Mouse (Mus musculus) urinary bladder, postnatal 4 days (tissue): ENCODE measurements around the gene Stat1.

Experiments
- DNase-seq, 2 experiments: peaks; one replicate each; pipeline ENCODE4 v3.0.0; 2021 to 2022; ENCODE audit warnings: low spot score in 2 of 2

Stat1 gene

DNA sequence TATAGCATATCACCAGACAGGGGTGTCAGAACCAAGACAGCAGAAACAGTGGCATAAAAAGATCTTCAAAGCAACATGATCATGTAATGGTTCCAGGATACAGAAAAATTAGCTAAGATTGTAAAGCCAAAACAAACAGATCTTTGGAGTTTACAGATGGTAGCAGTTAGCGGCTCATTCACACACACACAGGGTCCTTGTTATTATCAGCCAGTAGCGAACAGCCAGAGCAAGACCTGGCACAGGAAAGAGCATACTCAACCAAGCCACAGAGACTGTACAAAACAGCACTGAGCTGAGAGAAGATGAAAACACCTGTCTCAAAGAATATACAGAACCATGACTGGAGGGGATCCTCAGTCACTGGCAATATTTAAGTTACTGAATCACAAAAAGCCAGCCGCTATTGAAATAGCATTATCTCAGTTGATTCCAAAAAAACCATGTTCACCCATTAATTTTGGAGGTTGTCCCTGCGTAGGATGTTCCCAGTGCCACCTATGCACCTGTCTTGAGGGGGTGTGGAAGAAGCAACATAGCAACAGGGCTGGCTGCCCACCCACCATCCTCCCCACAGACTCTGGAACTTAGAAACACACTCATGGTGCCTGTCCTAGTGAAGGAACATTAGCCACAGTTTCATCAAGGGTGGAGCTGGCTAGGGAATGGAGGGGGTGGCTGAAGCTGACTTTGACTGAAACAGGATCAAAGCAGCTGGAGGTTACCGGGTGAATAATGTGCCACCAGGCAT lies 44.6 kb downstream of the Stat1 start:
- no peak for DNase-seq

- DNase-seq, result no peak
Observed at GRCm38 (mm10) chr1:52166652-52167220, 47.5 kb downstream of the Stat1 start.

DNA sequence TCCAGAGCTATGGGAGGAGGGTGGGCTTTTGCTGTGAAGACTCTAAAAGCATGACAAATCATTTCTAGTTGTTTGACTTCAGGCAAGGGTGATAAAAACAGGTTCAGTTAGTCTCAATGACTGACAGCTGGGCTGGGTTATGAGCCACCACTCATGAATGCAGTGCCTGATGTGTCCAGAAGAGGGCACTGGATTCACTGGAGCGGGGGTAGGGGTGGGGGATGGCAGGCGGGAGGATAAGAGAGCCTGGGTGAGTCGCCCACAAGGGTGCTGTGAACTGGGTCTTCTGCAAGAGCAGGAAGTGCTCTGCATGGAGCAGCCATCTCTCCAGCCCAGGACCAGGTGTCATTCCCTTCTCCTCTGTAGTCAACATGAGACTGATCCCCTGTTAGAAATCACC lies 50.8 kb downstream of the Stat1 start:
- no peak for DNase-seq

DNA sequence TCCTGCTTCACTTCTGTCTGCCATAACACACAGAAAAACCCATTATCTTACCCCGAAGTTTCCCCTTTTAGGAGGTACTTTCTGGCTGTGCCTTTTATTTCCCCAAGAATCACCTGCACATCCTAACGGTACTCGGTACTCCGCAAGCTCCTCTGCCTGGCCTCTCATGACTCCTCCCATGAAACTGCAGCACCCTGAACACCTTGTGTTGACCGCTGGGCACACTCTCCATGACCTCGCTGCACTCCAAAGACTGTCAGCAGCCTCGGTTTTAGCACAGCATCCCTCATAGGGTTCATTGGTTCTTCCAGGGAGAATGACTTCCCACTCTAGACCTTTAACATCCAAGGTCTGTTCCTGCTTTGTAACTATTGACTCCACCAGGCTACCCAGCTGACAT lies 51.5 kb downstream of the Stat1 start:
- no peak for DNase-seq

GRCm38 (mm10) chr1:52171271-52171670 lies 52.0 kb downstream of the Stat1 start:
- DNase-seq, result no peak

DNA sequence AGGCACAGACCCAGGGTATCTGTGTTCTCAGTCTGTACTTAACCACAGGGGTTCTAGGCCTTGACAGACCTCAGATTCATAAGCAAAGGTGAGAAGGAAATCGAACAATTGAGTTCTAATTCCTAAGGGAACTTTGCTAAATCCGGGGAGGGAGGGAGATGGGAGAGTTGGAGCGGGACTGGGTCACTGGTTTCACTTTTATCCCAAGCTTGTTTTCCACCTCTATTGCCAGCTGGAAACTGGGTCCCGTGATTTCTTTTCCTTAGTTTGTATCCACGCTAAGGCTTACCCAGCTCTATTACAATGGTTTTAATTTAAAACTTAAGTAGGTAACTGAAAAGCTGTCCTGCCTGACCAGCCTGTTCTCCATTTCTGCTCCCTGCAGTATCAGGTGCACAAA lies 56.1 kb downstream of the Stat1 start:
- DNase-seq, result no peak

DNA sequence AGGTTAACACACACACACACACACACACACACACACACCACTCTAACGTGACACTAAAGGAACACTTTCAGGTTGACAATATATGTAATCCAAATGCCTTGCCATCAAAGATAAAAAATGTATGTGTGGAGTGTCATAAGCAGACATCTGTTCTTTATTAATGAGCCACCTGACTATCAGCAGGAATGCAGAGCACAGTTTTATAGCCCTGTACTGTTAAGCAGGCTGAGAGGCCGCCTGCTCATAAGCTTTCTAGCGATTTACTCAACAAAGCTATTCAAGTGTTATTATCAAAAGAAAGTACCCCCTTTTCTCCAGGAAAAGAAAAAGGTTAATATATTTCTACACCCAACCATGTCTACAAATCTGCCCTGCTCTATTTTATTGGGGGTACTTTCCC lies 56.7 kb downstream of the Stat1 start:
- DNase-seq, result no peak

DNA sequence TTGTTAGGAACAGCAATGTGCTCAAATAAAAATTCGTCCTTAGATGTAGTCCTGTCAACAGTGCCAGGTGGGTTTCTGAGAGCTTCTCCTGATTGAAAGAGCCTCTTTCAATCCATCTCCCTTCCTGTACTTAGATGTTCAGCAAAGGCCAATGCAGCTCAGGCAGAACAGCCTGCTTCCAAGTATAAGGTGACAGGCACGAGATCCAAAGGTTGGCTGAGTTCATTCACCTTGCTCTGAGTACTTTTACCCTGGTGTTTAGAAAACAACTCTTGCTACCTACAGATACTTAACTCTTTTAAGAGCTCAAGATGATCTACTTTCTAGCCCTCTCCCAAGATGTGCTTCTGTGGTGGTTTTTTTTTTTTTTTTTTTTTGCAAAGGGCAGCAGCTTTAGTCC lies 57.8 kb downstream of the Stat1 start:
- no peak for DNase-seq

DNA sequence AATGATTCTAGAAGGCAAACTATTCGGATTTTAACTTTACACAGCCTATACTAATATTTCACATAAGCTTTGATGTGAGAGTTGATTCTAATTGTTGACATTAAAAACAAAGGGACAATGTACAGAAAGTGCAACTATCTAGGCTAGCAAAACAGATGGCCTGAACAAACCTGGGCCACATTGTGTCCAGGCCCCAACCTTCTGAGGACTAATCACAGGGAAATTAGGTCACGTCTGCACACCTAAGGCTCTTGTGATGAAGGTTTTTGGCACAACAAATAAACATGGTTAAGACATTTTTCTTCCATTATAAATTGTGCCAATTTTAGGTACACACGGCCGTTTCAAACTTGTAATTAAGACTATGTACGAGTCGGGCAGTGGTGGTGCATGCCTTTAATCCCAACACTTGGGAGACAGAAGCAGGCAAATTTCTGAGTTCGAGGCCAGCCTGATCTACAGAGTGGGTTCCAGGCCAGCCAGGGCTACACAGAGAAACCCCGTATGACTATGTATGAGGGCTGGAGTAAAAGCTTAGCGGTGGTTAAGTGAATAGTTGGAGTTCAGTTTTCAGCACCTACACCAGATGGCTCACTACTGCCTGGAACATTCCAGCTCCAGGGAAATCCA lies 60.8 kb downstream of the Stat1 start:
- DNase-seq, result no peak

DNA sequence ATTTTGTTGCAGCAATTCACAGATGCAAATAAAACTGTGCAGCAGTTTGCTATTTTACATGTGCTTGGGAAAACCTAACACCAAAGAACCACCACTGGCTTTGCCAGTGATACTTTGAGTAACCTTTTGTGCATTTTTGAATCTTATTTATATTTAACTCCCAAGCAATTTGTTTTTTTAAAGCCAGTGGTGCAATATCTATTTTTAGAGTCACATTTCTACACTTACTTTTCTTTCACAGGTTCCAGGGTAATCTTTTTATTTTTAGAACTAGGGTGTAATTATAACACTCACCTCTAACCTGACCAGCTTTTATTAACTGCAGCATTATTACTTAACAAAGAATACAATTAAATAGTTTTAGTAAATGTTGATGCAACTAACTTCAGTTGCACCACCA lies 62.8 kb downstream of the Stat1 start:
- no peak for DNase-seq

DNA sequence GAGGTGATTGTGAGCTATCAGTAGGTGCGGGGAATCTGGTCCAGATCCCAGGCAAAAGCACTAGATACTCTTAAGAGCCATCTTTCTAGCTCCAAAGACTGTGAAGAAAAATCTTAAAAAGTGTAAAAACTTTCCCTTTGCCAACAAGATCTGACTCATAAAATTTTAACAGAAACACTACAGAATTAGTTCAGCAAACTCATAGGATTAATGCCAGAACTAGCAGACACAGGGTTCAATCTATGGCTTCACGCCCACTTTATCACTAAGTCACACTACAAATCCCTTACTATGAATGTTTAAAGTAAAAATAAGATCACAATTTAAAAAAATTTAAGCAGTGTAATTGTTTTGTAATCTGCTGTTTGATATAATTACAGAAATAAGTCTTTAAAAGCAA lies 63.8 kb downstream of the Stat1 start:
- no peak for DNase-seq
